Mouse (Mus musculus): ENCODE data around the gene Armt1.

Gene Armt1

GRCm38 (mm10) chr10:4432123-4432931 is at the start of gene Armt1, which contains the start of gene Rmnd1:
Gene Armt1 (plus strand): TSS chr10:4432467.
Gene Rmnd1 (minus strand): TSS chr10:4432388.
- DNase-seq (ENCODE audit: extremely low read depth, low read depth, low spot score) = no peak

GRCm38 (mm10) chr10:4384244-4384643 is 48.0 kb upstream of the Armt1 start:
- no peak for DNase-seq (ENCODE audit: extremely low read depth, low read depth, low spot score)

DNA sequence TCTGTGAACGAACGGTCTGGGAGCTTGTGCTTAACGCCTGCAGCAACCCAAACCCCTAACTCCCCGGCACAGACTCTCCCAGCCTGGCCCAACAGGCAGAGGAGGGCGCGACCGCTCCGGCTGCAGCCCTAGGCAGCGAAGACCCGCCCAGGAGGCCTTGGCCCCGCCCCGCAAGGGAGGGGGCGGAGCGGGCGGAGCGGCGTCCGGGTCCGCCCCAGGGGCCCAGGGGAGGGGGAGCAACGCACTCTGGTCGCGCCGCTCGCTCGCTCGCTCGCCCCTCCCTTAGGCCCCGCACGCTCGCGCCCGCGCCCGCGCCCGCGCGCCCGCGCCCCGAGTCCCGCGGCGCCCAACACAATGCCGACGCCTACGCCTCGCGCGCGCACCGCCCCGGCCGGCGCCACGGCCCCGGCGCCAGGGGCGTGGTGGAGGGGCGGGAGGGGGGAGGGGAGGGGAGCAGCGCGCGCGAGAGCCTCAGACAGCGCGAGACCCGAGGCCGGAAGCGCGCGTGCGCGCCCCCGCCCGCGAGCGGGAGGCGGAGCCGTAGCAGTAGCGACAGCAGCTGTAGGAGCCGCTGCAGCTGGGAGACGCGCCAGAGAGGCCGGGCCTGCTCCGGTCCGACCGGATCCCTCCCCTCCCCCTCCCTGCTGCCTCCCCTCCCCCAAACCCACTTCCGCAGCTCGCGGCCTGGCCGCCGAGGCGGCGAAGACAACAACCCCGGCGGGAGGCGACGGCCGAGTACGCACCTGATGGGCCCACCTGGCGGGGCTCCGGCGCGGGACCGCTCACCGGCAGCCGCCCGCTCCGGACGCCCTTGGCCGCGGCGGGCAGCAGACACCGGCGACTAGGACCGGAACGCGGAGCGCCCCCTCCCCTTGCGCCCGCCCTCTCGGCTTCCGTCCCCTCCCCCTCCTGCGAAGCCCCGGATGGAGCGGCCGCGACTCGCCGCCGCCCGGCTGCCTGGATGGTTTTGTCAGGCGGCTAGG is 45.4 kb upstream of the Armt1 start:
- DNase-seq (ENCODE audit: extremely low read depth, low read depth, low spot score) = peak; percentile 49

GRCm38 (mm10) chr10:4387701-4388383 is 44.4 kb upstream of the Armt1 start, which contains the start of gene Zbtb2:
Gene Zbtb2 (minus strand): TSS chr10:4388108.
- DNase-seq (ENCODE audit: extremely low read depth, low read depth, low spot score) = no peak

GRCm38 (mm10) chr10:4388384-4388745 is 43.9 kb upstream of the Armt1 start:
- DNase-seq (ENCODE audit: extremely low read depth, low read depth, low spot score) = no peak

DNA sequence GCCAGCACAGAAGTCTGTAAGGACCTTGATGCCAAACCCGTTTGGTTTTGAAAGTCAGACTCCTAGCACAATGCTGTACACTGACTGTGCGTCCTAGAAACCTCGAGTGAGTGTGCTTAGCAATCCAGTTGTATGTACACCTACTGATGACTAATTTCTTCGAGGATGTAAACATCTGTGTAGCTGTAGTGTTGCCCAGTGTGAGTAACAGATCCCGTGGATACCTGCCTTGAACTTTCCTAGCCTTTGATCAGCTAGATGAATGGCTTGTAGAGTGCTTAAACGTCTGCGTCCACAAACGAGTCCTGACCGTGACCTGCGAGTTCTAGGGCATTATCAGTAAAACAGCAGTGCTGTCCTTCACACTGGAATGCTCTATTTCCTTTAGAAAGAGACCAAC is 43.2 kb upstream of the Armt1 start:
- DNase-seq (ENCODE audit: extremely low read depth, low read depth, low spot score) = no peak

DNA sequence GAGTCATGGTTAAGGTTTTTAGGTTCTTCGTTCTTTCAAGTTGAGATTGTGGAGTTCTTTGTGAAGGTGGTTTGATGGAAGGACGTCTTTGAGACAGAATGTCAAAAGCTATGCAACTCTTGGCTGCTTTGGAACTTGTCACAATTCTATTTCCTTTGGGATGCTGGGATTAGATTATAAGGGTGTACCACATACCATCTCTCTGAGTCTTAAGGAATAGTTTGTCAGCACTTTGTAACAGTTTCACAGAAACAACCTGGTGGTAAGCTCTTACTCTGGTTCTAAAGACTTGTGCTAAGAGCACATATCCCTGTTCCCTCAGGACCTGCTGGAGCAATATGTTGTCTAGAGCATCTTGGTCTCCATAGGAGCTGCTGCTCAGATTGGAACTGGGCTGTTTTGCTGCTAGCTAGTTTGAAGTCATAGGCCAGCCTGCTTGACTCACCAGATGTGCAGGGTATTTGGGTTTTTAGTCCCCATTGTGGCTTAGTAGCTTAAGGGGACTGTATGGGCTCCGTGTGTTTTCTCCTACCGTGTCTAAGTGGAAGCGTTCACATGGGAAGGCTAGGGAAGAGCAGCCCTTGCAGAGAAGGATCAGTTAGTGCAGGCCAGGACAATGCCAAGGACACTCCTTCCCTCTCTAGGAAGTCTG is 42.7 kb upstream of the Armt1 start:
- no peak for DNase-seq (ENCODE audit: extremely low read depth, low read depth, low spot score)

GRCm38 (mm10) chr10:4390550-4390949 is 41.7 kb upstream of the Armt1 start:
- no peak for DNase-seq (ENCODE audit: extremely low read depth, low read depth, low spot score)

DNA sequence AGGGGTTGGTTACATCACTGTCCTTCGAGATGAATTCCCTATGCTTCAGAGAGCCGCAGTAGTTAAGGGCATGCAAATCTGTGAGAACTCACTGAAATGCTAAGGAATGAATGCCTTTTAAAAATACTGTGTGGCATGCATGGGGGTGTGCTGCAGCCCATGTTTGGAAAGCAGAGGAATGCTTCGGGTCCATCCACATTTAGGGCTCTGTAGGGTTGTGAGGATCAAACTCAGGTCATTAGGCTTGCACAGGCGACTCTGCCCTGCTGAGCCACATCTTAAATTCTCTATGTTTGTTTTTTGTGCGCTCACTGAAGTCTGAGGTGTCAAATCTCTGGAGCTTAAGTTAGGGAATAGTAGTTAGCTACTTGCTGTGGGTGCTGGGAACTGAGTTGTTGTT is 41.2 kb upstream of the Armt1 start:
- DNase-seq (ENCODE audit: extremely low read depth, low read depth, low spot score) = no peak

GRCm38 (mm10) chr10:4391851-4392250 is 40.4 kb upstream of the Armt1 start:
- peak; percentile 78 for DNase-seq (ENCODE audit: extremely low read depth, low read depth, low spot score)

DNA sequence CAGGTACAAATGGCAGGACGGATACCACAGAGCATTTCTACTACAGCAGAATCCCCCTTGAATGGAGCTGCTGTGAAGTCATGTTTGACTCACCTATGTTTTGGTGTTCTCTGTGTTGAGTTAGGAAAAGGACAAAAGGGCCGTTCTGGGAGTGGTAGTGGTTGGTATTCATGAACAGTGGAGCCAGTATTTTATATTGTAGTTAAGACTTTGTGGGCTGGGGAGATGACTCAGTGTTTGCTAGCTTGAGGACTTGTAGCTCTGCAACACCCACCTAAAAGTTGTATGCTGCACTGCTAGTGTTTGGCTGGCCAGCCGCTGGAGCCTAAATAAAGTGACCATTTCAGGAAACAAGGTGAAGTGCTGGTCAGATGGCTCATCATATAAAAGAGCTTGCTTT is 36.9 kb upstream of the Armt1 start:
- DNase-seq (ENCODE audit: extremely low read depth, low read depth, low spot score) = no peak

GRCm38 (mm10) chr10:4398058-4398457 is 34.2 kb upstream of the Armt1 start:
- no peak for DNase-seq (ENCODE audit: extremely low read depth, low read depth, low spot score)

DNA sequence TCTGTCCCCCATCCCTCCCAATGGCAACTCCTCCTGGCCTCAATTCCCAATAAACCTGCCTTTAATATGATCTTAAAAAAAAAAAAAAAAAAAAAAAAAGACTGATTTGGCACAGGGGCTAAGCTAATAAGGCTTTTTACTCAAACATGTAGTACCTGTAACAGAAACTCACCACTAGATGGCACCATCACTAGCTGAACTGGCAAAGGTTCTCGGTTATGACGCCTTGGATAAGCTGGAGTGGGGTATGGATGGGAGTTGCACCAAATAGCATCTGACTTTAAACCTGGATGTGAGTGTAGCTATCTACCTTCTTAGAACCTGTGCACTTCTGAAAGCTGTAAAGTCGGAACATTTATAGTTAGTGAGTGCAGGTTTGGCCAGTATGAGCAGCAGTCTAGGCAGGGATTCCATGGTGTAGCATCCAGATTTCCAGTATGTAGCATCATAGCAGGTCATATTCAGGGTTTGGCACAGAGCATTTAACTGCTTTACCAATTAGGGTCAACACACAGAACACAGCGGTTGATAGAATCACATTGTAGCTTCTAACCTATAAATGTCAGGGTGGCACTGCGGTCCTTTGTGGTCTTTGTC is 27.3 kb upstream of the Armt1 start:
- no peak for DNase-seq (ENCODE audit: extremely low read depth, low read depth, low spot score)

GRCm38 (mm10) chr10:4405511-4405910 is 26.8 kb upstream of the Armt1 start:
- no peak for DNase-seq (ENCODE audit: extremely low read depth, low read depth, low spot score)

- DNase-seq (ENCODE audit: extremely low read depth, low read depth, low spot score) = no peak
Measured at GRCm38 (mm10) chr10:4407191-4407590, 25.1 kb upstream of the Armt1 start.

DNA sequence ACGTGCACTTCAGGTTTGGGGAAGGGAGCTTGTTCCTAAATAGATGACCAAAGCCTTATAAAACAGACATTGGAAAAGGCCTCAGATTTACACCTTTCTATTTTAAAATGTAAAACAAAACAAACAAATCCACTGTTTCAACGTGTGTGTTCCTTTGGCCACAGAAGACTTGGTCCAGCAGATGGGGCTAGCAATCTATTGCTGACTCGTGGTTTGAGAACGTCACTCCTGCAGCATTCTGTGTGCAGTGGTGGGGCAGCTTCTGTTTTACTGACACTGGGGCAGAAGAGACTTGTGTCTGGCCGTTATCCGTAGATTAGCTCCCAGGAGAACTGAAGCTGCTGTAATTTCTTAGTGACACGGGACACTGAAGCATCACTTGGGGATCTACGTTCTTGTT is 7.0 kb upstream of the Armt1 start:
- DNase-seq (ENCODE audit: extremely low read depth, low read depth, low spot score) = no peak

DNA sequence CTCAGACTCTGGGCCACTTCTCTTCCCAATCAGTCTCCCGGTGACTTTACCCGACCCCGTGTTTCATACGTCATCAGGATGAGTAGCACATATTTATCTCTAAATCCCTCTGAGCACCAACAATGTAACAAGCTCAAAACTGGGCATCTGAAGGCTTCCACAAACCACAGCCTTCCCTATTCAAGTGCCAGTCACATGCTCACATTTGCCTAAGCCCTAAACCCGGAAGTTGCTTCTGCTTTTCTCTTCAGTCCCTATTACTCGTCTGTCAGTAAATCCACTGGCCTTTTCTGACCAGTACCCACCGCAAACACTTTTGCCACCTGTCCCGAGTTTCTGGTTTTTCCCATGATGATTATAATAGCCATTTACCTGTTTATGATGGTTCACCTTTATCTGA is 1.9 kb upstream of the Armt1 start:
- DNase-seq (ENCODE audit: extremely low read depth, low read depth, low spot score) = no peak

DNA sequence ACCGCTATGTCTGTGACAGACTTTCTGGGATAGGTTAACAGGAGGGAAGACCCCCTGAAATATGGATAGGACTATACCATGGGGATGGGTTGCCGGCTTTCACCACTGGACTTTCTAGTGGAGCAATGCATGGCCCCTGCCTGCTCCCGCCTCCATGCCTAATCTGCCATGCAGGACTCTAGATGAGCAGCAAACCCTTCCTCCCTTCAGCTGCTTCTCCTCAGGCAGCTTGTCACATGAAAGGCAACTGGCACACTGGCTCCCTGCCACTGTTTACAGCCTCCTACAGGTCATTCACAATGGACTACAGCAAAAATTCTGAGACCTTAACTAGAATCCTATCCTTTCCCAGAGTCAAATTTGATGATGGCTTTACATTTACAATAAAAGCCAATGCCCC is 1.4 kb upstream of the Armt1 start:
- no peak for DNase-seq (ENCODE audit: extremely low read depth, low read depth, low spot score)

DNA sequence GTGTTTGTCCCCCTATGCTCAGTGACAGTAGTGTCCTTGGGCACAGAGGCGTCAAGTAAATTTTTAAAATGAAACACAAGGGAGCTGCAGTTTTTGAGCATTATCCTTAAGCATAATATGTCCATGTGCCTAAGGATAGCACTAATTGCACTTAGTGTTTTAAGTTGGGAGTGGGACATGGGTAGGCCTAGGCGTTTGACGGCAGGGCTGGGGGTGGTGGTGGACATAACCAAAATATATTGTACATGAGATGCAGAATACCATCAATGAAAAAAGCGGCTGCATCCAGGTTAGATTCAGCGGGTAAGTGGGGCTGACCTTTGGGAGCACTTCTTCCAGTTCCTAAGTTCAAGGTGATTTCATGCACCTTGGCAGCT is 533 bp upstream of the Armt1 start:
- DNase-seq (ENCODE audit: extremely low read depth, low read depth, low spot score) = no peak

GRCm38 (mm10) chr10:4432996-4433755 is 909 bp downstream of the Armt1 start:
- DNase-seq (ENCODE audit: extremely low read depth, low read depth, low spot score) = no peak

Data from fat pad, adult 2 months (tissue).